ENCODE assay signal across 7 mouse cellular contexts in the genomic region with DNA sequence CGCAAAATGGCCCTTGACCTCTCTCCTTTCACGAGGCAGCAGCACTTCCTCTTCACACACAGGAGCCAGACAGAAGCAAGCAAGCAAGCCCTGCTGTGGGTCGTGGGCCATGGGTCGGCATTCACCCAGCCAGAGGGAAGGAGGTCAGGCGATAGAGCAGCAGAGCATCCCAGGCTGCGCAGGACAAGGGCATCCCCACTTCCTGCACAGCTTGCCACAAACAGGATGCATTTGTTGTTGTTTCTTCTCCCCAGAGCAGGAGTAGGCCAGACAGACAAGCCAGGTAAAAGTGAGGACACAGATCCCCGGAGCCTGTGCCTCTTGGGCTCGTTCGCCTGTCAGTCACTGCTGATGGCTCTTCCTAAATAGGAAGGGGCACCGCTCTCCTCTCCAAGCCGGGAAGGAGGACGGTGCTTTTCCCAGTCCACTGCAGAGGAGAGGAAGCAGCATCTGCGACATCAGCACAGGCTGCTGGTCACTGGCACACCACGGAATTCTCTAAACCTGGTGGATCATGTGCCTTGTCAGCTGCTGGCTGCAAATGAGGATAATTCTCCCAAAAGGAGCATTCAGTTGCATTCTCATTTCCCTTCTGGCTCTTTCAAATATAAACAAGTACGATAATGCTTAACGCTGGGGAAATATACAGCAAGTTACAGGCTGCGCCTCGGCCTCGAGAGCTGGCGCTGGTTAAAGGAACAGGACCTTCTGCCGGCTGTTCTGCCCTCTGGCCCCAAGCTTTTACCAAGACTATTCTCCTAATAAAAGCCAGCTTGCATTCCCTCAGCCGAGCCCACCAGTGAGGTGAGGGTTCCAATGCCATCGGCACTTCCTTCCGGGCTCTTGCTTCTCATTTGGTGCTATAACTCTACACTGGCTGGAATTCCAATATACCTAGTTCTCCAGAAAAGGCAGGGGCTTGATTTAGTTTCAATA.
DNase-seq lines count a peak whose midpoint lies in the region; ATAC-seq and TF ChIP-seq lines count a peak whose summit lies in the region.

No protein-coding gene starts in this region.

- no peaks in the 10 kb centered on the region for H3K9me3 ChIP-seq in kidney, embryonic 16.5 days (ENCODE audit: low read length)
- H3K9me3 ChIP-seq in forebrain, postnatal 0 days (ENCODE audit: low read length) = no peaks in the 10 kb centered on the region
- no peaks in the 10 kb centered on the region for H3K9me3 ChIP-seq in midbrain, embryonic 10.5 days (replicated peaks)

- H3K27me3 ChIP-seq in kidney, embryonic 16.5 days (ENCODE audit: insufficient read depth, low read length) = no peaks in the 10 kb centered on the region
- H3K27me3 ChIP-seq in forebrain, postnatal 0 days (ENCODE audit: insufficient read depth, low read length) = no peaks in the 10 kb centered on the region
- peaks cover 3% of the 10 kb centered on the region; the same call in 1 of the 2 replicates for H3K27me3 ChIP-seq in midbrain, embryonic 10.5 days (ENCODE audit: low read depth, poor library complexity, severe bottlenecking)

- H3K4me2 ChIP-seq in kidney, embryonic 16.5 days (replicated peaks; ENCODE audit: low read depth, low read length) = no peak overlapping the region
- no peak overlapping the region for H3K4me2 ChIP-seq in forebrain, postnatal 0 days (ENCODE audit: low read depth)

- no peak for DNase-seq in kidney, postnatal 4 days
- DNase-seq in embryo, embryonic 10.5 days (ENCODE audit: low spot score) = peak; percentile 60
- DNase-seq in forebrain, postnatal 0 days = no peak
- no peak for DNase-seq in midbrain, embryonic 10.5 days (ENCODE audit: low spot score)
- no peak for DNase-seq in cerebellum, postnatal 4 days (ENCODE audit: low spot score in 2 of 2)
- no peak for DNase-seq in spleen, postnatal 4 days (ENCODE audit: low spot score in 2 of 2)

- 0 out of 2 replicates have a peak overlapping the region, but pooled peaks have one; percentile 6 for H3K9ac ChIP-seq in kidney, embryonic 16.5 days (replicated peaks; ENCODE audit: low read length)
- no peak overlapping the region for H3K9ac ChIP-seq in forebrain, postnatal 0 days

- peaks cover 10% of the 10 kb centered on the region for H3K36me3 ChIP-seq in kidney, embryonic 16.5 days (ENCODE audit: insufficient read depth, low read length)
- H3K36me3 ChIP-seq in forebrain, postnatal 0 days (ENCODE audit: insufficient read depth) = no peaks in the 10 kb centered on the region
- H3K36me3 ChIP-seq in midbrain, embryonic 10.5 days = peaks cover 18% of the 10 kb centered on the region

- H3K4me1 ChIP-seq in kidney, embryonic 16.5 days (ENCODE audit: insufficient read depth, low read length) = peaks cover 57% of the 10 kb centered on the region
- H3K4me1 ChIP-seq in forebrain, postnatal 0 days (ENCODE audit: insufficient read depth) = 0 out of 2 replicates have a peak, but pooled peaks cover 4% of the 10 kb centered on the region
- peaks cover 58% of the 10 kb centered on the region for H3K4me1 ChIP-seq in midbrain, embryonic 10.5 days

- H3K27ac ChIP-seq in kidney, embryonic 16.5 days (ENCODE audit: low read length) = no peak overlapping the region; the same call in 1 of the 2 replicates
- no peak overlapping the region for H3K27ac ChIP-seq in forebrain, postnatal 0 days (ENCODE audit: low read depth, low read length)
- H3K27ac ChIP-seq in midbrain, embryonic 10.5 days (replicated peaks) = peak overlapping the region; percentile 68

- ATAC-seq in kidney, embryonic 16.5 days (ENCODE audit: low FRiP score, low TSS enrichment) = peak; percentile 12; the same call in 1 of the 2 replicates
- peak; percentile 45; the same call in 1 of the 2 replicates for ATAC-seq in forebrain, postnatal 0 days

- H3K4me3 ChIP-seq in kidney, embryonic 16.5 days (ENCODE audit: low read length) = no peak overlapping the region
- H3K4me3 ChIP-seq in forebrain, postnatal 0 days (ENCODE audit: low read depth, low read length) = no peak overlapping the region
- H3K4me3 ChIP-seq in midbrain, embryonic 10.5 days = no peak overlapping the region

- TF ChIP-seq CTCF in forebrain, postnatal 0 days (IDR thresholded peaks at IDR 0.05; ENCODE audit: low read depth) = no peak

- 36% methylated on average over 24 of the region's 24 CpGs for WGBS in kidney, embryonic 16.5 days
- 61% methylated on average over 24 of the region's 24 CpGs for WGBS in forebrain, postnatal 0 days
- 57% methylated on average over 24 of the region's 24 CpGs for WGBS in midbrain, embryonic 10.5 days
